Mouse (Mus musculus): ENCODE data around the gene Arid4a. TPM values are rescaled to one million over a fixed set of nuclear protein-coding genes. Genes with fewer than 3 reads are reported as not detected.

The Arid4a gene
- total RNA-seq (2023): 10 to 100 TPM; 68.1 to 81.9 TPM

GRCm38 (mm10) chr12:71015363-71016210, at the start of gene Arid4a:
Gene Arid4a, plus strand, starts transcription at chr12:71015990.

GRCm38 (mm10) chr12:70974441-70975266, 41.1 kb upstream of the Arid4a start, which contains the start of gene Psma3:
Gene Psma3, plus strand, starts transcription at chr12:70974621.

GRCm38 (mm10) chr12:71111331-71111730, 95.5 kb downstream of the Arid4a start, which contains the start of gene Tomm20l:
Gene Tomm20l, plus strand, starts transcription at chr12:71111428.

GRCm38 (mm10) chr12:71136130-71136973, 120.6 kb downstream of the Arid4a start, which contains the start of the genes Timm9 and 2700049A03Rik:
Gene Timm9, minus strand, starts transcription at chr12:71136684.
Gene 2700049A03Rik, plus strand, starts transcription at chr12:71136848.

Other genes with a start within 250 kb of the Arid4a start
- gene Frmd6, start 190.5 kb upstream of the Arid4a start, total RNA-seq (2023): 1 to 10 TPM; 8.4 to 8.6 TPM
- 100 to 1,000 TPM; 109 to 116 TPM for gene Actr10, start 78.1 kb upstream of the Arid4a start, total RNA-seq (2023)
- gene Psma3, start 41.4 kb upstream of the Arid4a start, total RNA-seq (2023): 100 to 1,000 TPM; 206 to 233 TPM
- gene Tomm20l, start 95.4 kb downstream of the Arid4a start, total RNA-seq (2023): not detected
- 10 to 100 TPM; 29.5 to 40.6 TPM for gene Timm9, start 120.7 kb downstream of the Arid4a start, total RNA-seq (2023)
- gene 2700049A03Rik, start 120.9 kb downstream of the Arid4a start, total RNA-seq (2023): 10 to 100 TPM; 14.2 to 15.1 TPM

Measured in B cell, adult 67 days (primary cell).